Mouse (Mus musculus): ENCODE results near the gene Kcnn1.

Kcnn1 gene

DNA sequence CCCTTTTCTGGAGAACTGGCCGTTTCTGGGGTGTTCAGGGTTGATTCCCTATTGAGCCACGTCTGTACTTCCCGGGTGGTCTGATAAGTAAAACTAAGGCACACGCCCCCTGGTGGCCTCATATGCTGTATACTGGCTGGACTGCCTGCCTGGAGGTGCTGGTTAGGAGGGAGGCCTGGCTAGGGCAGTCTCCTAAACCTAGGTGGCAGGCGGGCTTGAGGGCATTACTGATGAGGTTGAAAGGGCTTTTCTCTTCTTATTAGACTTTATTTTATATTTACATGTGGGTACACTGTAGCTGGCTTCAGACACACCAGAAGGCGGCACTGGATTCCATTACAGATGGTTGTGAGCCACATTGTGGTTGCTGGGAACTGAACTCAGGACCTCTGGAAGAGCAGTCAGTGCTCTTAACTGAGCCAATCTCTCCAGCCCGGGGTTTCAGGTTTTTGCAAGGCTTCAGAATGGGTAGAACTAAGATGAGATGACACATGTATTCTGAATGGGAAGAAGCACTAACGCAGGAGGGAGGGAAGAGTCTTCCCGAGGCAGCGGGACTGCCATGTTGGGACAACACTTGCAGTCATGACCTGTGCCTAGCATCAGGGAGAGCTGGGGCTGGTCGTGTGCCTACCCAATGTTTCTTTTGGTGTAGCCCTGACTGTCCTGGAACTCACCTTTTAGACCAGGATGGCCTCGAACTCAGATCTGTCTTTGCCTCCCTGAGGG is 30.8 kb upstream of the Kcnn1 start:
- DNase-seq (ENCODE audit: low spot score in 2 of 2) = peak; percentile 41 to 68

DNA sequence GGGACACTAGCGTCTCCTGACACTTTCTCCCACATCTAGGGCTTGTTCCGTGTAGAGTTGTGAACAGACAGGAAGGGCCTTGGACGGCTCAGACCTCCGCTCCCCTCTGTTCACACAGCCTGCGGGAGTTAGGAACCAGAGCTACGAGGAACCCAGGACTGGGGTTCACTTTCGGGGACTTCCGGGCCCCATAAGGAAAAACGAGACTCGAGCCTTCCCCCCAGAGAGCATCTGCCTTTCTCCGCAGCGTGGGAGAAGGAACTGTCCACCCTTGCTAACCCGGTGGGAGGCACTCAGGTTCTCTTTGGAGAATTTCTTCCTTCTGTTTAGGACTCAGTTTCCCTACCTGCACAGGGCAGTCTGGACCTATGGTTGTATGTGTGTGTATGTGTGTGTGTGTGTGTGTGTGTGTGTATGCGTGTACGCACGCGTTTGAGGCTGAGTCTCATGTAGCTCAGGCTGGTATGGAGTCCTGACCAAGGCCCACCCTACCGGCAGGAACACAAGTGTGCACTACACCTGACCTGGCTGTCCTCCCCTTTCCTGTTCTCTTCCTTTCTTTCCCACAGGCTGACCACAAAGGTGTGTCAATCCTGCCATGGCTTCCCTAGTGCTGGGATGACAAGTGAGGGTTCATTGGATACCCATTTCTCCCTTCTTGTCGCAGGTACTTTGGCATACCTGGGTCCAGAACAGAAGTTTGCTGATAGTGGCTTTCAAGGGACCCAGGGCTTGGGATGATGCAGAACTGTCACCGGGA is 30.0 kb upstream of the Kcnn1 start:
- DNase-seq (ENCODE audit: low spot score in 2 of 2) = no peak

DNA sequence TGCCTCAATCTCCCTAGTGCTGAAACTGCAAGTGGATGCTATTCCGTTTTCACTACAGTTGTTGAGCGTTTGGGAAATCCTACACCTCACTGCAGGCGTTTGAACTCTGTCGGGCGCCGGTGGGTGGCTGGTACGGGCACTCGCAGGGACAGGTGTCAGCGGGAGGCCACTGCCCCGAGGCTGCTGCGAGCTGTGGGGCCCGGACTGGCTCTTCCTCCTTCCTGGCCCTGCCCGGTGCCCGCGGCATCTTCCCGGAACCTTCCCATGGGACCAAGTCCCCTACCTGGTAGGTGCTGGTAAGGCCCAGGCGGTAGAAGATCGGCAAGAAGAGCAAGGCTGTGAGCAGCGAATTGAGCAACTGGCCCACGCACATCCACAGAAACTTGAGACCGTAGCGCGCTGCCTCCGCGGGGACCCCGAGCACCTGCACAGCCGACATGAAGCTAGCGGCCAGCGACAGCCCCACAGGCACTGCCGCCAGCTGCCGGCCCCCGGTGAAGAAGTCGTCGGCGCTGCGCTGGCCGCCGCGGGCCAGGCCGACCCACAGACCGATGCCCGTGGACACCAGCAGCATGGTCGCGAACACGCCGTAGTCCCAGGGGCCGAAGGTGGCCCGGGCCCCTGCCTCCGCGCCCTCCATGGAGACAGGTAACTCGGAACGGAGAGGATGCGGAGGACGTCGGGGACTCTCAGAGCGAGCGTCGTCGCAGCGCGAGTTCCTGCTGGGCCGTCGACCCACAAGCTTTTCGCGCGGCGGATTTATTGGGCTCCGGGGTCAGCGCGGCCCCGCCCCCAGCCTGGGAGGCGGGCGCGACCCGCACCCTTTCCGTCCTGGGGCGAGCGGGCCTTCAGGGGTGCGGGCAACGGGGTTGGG is 29.2 kb upstream of the Kcnn1 start, which contains the start of gene Slc5a5:
Gene Slc5a5 (minus strand): TSS at position 736 of the 874 bp plus-strand sequence.
- no peak for DNase-seq (ENCODE audit: low spot score in 2 of 2)

DNA sequence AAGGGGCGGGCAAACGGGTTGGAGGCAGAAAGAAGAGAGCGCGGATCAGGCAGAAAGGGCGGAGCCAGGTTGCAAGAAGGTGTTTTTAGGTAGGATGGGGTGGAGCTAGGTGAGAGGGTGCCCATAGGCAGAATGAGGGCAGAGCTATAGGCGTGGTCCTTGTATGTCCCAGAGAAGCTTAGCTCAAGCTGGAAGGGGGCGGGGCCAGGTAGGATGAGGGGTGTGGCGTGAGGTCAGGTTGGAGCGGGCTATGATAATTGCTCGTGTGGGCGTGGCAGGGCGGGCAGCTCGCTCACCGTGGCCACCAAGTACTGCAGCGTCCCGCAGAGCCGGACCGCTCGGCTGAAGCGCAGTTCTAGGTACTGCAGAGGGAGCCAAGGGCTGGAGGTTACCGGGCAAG is 28.3 kb upstream of the Kcnn1 start:
- peak; percentile 52 to 71 for DNase-seq (ENCODE audit: low spot score in 2 of 2)

DNA sequence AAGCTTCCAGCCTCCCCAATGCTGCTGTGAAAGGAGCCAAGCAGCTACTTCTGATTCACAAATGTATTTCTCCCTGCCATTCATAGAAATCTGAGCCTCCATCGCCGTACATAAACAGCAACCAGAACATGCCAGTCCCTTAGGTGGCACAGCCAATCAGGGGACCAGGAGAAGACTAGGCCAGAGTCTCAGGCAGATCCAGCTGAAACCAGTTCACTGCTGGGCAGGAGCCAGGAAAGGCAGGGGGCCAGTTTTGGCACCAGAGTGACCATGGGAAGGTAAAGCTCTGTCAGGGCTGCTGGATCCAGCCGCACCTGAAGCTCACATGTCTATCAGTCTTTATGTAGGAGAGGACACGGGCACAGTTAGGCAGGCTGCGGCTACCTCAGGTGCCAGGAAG is 27.6 kb upstream of the Kcnn1 start:
- DNase-seq (ENCODE audit: low spot score in 2 of 2) = no peak

DNA sequence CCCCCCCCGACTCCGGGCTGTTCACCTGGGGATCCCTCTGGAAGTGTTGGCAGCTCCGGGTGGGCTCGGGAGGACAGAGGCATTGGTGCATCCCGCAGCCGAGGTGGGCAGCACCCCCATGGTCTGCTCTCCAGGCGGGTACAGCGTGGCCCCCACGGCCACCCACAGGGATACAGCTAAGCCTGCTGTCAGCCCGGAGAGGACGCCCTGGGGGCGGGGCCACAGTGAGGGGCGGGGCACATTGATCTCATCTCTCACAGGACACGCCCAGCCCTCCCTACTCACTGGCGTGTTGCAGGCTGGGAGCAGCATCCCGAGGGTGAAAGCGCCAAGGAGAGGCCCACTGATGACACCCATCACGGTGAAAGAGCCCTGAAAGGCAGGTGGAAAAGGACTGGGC is 24.6 kb upstream of the Kcnn1 start:
- no peak for DNase-seq (ENCODE audit: low spot score in 2 of 2)

DNA sequence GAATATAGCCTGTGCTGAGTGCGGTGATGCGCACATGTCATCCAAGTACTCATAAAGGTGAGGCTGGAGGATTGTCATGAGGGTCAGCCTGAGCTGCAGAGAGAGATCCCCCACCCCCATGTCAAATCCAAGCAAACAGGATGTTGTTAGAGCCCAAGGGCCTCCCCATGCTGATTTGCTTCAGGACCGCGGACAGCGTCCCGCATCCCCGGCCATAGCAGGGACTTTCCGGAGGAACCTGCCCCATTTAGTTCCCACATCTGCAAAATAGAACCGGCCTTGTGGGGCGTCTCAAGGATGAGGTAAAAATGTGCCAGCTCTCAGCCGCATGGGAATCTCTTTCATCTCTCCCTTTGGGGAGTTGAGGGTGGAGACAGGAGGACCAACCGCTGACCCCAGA is 22.6 kb upstream of the Kcnn1 start:
- no peak for DNase-seq (ENCODE audit: low spot score in 2 of 2)

DNA sequence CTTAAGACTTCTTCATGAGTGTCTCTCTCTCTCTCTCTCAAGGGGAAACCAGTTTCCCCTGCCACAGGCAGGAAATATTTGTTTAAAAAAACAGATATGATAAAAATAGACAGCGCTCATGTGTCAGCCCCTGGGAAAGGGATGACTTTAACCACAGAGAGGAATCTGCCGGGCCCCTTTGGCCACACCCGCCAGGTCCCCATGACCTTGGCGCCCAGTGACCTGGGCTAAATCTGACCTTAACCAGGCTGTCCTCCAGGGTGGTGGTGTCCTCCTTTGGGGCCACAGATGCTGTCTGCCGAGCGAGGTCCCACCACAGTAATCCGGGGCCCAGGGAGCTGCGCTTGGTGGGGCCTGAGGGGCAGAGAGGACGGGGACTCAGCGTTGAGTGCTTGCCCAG is 21.6 kb upstream of the Kcnn1 start:
- DNase-seq (ENCODE audit: low spot score in 2 of 2) = no peak

DNA sequence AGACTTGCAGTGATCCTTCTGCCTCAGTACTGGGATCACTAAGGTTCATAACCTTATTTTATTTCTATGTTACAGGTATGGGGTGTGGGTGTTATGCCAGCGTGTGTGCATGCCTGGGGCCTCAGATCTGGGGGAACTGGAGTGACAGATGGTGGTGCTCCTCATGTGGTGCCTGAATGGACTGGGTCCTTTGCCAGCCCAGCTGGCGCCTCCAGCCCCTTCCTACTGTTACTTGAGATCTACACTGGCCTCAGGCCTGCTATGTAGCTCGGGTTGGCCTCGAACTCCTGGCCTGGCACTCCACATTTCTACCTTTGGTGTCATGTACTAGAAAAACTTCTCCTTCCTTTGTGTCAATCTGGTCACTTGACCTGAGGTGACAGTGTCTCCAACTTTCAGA is 21.1 kb upstream of the Kcnn1 start:
- no peak for DNase-seq (ENCODE audit: low spot score in 2 of 2)

DNA sequence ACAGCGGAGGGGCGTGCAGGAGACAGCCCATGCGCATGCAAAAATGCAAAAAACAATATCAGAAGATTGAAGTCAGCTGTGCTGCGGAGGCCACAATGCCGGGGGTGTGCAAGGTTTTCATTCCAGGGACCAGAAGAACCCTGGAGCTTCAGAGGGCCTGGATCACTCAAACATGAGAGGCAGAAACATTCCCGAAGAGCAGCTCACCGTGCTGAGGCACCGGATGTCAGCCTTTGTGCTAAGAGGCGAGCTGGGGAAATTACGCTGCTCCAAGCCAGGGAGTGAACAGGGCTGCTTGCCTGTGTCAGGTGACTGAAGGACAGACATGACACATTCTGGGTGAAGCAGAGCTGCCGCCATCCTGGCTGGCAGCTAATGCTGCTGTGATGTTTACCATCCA is 17.5 kb upstream of the Kcnn1 start:
- DNase-seq (ENCODE audit: low spot score in 2 of 2) = no peak

DNA sequence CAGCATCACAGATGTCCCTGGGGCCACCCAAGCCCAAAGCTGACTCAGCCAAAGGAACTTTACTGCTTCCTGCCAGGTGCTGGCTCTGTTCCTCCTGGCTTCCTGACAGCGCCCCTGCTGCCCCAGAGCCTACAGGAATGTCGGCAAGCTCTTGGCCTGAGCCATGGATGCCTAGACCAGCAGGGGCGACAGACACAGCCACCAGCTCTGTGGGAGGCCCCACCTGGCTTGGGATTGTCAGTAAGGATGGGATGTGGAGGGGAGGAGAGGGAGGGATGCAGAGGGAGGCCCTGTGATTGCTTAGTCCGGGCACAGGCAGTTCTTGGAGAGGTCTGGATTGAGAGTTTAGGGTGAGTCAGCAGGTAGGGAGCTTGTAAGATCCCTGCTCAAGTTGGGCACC is 17.1 kb upstream of the Kcnn1 start:
- DNase-seq (ENCODE audit: low spot score in 2 of 2) = no peak

DNA sequence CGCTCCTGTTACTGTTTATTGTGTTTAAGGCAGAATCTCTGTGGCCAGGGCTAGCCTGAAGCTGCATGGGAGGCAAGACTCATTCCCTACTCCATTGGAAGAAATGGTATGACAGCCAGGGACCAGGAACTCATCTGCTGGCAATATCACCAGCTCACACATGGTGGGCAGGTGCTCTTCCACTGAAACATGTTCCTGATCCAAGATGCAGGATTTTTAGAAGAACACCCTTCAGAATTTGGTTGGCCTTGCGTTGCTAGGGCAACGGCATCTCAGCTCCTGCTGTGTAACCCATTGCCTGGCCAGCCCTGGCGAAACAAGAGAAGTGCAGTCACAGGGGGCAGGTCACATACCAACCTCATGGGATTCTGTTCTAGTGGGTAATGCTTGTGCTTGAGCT is 16.4 kb upstream of the Kcnn1 start:
- DNase-seq (ENCODE audit: low spot score in 2 of 2) = no peak

DNA sequence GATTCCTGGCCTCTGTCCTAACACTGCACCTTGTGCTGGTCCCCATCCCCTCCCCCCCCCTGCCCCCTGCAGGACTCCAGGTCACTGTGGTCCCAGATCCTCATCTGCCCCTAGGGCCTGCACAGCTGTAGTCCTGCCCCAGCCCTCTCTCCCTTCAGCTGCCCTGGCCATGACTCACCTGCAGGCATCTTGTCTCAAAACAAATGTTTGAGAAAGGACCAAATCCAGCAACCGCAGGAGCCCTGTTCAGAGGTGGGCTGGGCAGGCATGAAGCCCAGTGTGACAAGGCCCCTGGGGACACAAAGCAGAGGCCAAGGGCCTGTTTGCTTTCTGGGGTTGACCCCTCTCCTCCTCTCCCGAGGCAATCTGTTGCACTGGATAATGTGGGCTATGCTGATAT is 15.1 kb upstream of the Kcnn1 start:
- no peak for DNase-seq (ENCODE audit: low spot score in 2 of 2)

DNA sequence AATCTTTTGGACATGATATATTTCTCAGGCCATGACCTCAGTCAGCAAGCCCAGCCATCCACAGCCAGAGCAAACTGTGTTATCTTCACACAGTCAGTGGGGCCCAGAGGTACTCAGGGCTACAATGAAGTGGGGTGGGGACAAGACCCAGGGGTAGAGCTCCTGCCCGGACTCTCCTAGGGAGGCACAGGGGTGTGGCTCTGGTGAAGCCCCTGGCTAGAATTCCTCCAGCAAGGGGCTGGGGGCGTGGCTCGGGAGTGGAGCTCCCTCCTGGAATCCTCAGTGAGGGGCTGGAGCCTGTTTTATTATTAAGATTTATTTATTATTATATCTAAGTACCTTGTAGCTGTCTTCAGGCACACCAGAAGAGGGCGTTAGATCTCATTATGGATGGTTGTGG is 13.3 kb upstream of the Kcnn1 start:
- DNase-seq (ENCODE audit: low spot score in 2 of 2) = no peak

DNA sequence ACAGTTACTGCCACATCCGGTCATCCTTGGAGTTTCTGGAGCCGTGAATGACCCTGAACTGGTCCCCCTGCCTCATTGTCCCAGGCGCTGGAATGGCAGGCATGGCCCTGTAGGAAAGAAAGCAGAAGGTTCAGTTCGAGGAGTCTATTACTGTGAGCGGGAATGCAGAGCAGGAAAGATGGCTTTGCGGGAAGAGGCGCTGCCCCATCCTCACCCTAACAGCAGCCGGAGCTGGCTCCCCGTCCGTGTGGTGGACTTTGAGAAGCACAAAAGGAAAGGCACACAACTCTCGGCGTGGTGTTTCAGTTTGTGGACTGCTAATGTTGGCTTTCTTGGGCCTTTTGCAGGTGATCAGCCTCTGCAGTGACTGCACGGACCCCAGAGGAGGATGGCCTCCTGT is 11.4 kb upstream of the Kcnn1 start:
- DNase-seq (ENCODE audit: low spot score in 2 of 2) = no peak

DNA sequence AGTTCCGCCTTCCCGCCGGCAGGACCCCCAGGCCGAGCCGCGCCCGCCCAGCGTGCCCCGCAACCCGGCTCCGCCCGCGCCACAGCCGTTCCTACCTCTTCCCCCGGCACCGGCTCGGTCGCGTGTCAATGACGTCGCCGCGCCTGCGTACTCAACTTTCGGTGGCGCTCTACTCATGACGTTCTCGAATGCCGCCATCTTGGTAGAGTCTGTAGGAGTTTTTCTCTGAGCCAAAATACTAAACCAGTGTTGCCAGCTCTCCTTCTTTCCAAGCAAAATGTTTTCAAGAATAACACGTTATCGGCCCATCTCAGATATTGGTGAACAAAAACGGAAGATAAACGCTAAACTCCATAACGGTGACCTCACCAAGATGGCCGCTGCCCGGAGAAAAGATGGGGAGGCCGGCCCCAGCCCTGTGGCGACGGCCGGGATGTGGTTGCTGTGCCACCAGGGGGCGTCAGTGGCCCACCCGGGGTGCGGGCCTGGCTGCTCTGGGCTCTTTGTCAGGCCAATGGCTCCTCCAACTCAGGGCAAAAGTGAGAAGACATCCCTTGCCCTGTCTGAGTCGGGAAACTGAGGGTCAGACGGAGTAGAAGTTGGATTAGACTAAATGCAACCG is 10.4 kb upstream of the Kcnn1 start, which contains the start of gene Ccdc124:
Gene Ccdc124 (minus strand): TSS at position 572 of the 622 bp plus-strand sequence.
- DNase-seq (ENCODE audit: low spot score in 2 of 2) = peak; percentile 93 to 95

DNA sequence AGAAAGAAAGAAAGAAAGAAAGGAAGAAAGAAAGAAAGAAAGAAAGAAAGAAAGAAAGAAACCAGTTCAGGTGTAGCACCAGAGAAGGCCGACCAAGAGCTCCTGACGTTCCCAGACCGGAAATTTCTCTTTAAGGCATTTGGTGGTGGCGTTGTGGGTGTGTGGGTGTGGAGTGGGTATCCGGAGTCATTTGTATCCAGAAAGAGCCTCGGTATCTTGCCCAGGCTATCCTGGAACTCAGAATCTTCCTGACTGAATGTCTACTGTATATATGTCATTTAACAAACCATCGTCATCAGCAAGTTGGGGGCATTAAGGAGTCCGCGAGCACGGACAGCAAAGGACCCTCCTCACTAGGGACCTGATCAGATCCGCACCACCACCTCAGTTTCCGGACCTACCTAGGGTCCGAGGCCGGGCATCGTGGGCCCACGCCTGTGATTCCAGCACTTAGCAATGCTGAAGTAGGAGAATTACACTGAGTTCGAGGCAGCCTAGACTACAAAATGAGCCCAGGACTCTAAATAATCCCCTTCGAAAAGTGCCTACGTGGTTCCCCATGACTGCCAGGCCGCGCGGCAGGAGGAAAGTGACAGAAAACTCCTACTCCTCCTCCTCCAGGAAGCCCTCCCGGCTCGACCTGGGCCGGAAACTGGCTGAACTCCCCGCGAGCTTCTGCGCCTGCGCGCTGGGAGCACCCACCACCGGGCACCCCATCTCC is 9.7 kb upstream of the Kcnn1 start:
- DNase-seq (ENCODE audit: low spot score in 2 of 2) = no peak

DNA sequence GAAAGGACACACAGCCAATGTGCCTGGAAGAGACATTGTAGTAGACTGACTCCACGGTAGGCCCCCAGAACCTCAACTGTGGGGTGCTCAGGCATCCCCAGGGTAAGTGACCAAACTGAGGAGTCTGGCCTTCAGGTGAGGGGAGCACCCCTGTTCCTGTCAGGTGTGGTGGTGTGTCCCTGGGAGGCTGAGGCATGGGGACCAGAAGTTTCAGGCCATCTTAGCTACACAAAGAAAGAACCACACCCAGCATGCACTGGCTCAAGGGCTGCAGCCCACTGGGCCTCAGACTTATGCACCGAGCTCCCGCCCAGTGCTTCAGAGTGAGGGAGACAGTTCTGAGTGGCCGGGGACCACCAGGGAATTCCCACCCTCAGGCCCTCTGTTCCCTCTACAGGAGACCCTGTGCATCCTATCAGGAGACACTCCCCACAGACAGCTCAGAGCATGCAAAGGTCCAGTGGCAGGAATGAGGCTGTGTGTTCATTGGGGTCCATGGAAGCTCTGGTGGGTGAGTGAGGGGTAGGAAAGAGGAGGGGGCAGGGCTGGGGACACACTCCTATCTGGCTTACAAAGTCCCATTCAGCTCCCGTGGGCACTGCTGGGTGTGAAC is 8.2 kb upstream of the Kcnn1 start:
- no peak for DNase-seq (ENCODE audit: low spot score in 2 of 2)

DNA sequence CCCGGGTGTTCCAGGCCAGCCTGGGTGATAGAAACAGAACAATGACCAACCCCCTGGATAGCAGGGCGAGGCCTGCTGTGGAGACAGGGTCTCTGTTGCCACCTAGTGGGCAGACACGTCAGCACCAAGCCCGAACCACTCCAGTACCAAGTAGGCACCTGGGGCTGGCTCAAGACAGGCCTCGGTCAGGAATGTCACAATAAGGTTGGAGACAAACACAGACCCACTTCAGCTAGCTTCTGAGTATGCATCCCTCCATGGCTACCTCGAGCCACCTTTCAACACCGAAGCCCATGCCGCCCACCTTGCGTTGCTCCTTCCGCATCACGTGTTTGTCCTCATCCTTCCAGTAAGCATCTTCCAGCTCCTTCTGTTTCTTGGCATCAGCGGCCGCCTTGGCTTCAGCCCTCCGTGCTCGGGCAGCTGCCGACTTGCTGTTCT is 6.6 kb upstream of the Kcnn1 start:
- peak in 1 of 2 experiments; percentile 74 for DNase-seq (ENCODE audit: low spot score in 2 of 2)

DNA sequence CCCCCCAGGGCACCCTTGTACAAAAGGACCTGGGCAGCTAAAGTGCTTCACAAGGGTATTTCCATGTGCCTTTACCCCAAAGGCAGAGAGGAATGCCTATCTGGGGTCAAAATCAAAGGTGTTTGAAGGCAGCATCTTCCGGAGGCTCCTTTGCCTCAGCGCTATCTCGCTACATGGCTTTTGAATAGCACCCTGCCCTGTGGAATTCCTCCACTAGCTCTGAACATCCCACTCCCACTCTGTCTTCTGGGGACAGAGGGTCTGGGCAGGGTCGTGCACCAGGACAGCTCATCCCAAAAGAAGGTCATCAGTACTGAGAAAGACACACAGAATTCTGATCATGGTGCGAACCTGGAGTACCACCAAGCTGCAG is 6.1 kb upstream of the Kcnn1 start:
- no peak for DNase-seq (ENCODE audit: low spot score in 2 of 2)

Measured in urinary bladder, postnatal 36 days (tissue).